31 mouse cellular contexts compared by ENCODE assay signal in the genomic region with DNA sequence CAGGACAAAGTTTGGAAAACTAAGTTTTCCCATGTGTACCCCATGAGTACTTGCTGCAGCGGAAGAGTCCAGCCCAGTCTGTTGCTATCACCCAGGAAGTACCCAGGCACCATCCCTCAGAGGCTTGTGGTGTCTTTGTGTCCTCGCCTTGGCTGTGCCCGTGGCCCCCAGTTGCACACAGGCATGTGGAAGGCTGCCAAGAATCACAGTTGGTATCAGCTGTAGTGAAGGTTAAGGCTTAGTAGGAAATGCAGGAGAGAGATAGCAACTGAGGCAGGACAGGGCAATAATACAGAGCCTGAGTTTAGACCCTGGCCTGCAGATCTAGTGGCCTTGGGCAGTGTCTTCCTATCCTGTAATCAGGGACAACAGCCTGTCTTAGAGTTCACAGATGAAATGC. TPM values are rescaled to one million over a fixed set of nuclear protein-coding genes. Genes with fewer than 3 reads are reported as not detected.
DNase-seq lines count a peak whose midpoint lies in the region; ATAC-seq and TF ChIP-seq lines count a peak whose summit lies in the region.
"Had no signal": no experiment of that assay in that cellular context is flagged by ENCODE, and none has a peak within 500 bp of the region (broad histone marks: within the 10 kb centered on the region; RNA-seq: fewer than 3 reads in every experiment).

No protein-coding gene starts in this region.

- ATAC-seq in liver, embryonic 13.5 days (ENCODE audit: low read depth): no peak
- no peak for ATAC-seq in lung, postnatal 0 days
- ATAC-seq: activated CD4-positive, CD25-positive, alpha-beta regulatory T cell, adult 4 months; CD4-positive, CD25-positive, alpha-beta regulatory T cell, adult 4 months; midbrain, embryonic 13.5 days had no signal

- no peak for TF ChIP-seq EP300 in lung, postnatal 0 days (IDR thresholded peaks at IDR 0.05)

- no peak overlapping the region for H3K9ac ChIP-seq in liver, embryonic 13.5 days
- H3K9ac ChIP-seq in lung, postnatal 0 days (replicated peaks; ENCODE audit: low read depth): no peak overlapping the region
- H3K9ac ChIP-seq: forebrain, embryonic 12.5 days; hindbrain, embryonic 14.5 days; kidney, embryonic 15.5 days; limb, embryonic 12.5 days; liver, embryonic 14.5 days; lung, embryonic 15.5 days; midbrain, embryonic 13.5 days; neural tube, embryonic 13.5 days had no signal

- no peak for TF ChIP-seq CTCF in small intestine, adult 2 months (IDR thresholded peaks at IDR 0.05; ENCODE audit: extremely low read depth, insufficient read length, insufficient replicate concordance, low read depth, low read length)
- TF ChIP-seq CTCF in lung, postnatal 0 days (IDR thresholded peaks at IDR 0.05): no peak

- no peak overlapping the region for H3K4me2 ChIP-seq in liver, embryonic 13.5 days
- no peak overlapping the region for H3K4me2 ChIP-seq in lung, postnatal 0 days (replicated peaks; ENCODE audit: low read depth, low read length)
- H3K4me2 ChIP-seq: forebrain, embryonic 12.5 days; hindbrain, embryonic 14.5 days; kidney, embryonic 15.5 days; limb, embryonic 12.5 days; lung, embryonic 15.5 days; midbrain, embryonic 13.5 days; neural tube, embryonic 13.5 days had no signal

- no peaks in the 10 kb centered on the region for H3K36me3 ChIP-seq in liver, embryonic 13.5 days
- peaks cover 32% of the 10 kb centered on the region for H3K36me3 ChIP-seq in small intestine, adult 2 months (ENCODE audit: control insufficient read depth, insufficient read depth, low read length)
- no peaks in the 10 kb centered on the region for H3K36me3 ChIP-seq in lung, postnatal 0 days (ENCODE audit: insufficient read depth, low read length)
- H3K36me3 ChIP-seq: forebrain, embryonic 12.5 days; kidney, embryonic 15.5 days; limb, embryonic 12.5 days; lung, embryonic 15.5 days; midbrain, embryonic 13.5 days; neural tube, embryonic 13.5 days had no signal

- no peaks in the 10 kb centered on the region for H3K27me3 ChIP-seq in liver, embryonic 13.5 days
- H3K27me3 ChIP-seq in small intestine, adult 2 months (ENCODE audit: control insufficient read depth, insufficient read depth, low read length): no peaks in the 10 kb centered on the region
- H3K27me3 ChIP-seq in lung, postnatal 0 days (replicated peaks; ENCODE audit: insufficient read depth, low read length): no peaks in the 10 kb centered on the region
- H3K27me3 ChIP-seq: forebrain, embryonic 12.5 days; kidney, embryonic 15.5 days; limb, embryonic 12.5 days; lung, embryonic 15.5 days; midbrain, embryonic 13.5 days; neural tube, embryonic 13.5 days had no signal

- 0 out of 2 replicates have a peak overlapping the region, but pooled peaks have one; percentile 5 for H3K27ac ChIP-seq in liver, embryonic 13.5 days
- peak overlapping the region; percentile 91 for H3K27ac ChIP-seq in small intestine, adult 2 months (ENCODE audit: insufficient read depth, low read depth, low read length)
- no peak overlapping the region for H3K27ac ChIP-seq in lung, postnatal 0 days (ENCODE audit: low read length)
- H3K27ac ChIP-seq: forebrain, embryonic 12.5 days; heart, embryonic 10.5 days; hindbrain, embryonic 14.5 days; kidney, embryonic 15.5 days; limb, embryonic 12.5 days; liver, embryonic 14.5 days; lung, embryonic 15.5 days; macrophage; midbrain, embryonic 13.5 days had no signal

- peak; percentile 54 for DNase-seq in adrenal gland, adult 2 months
- no peak for DNase-seq in adrenal gland, adult 18-20 months (ENCODE audit: low spot score in 2 of 2)
- no peak for DNase-seq in liver, embryonic 13.5 days
- no peak for DNase-seq in liver
- peak; percentile 49 to 68 for DNase-seq in adrenal gland, postnatal 36 days
- DNase-seq in gastrocnemius, postnatal 25 days: no peak
- no peak for DNase-seq in lung, postnatal 0 days (ENCODE audit: low spot score)
- DNase-seq: cerebellum, adult 18-20 months; gastrocnemius, postnatal 10 days; heart, postnatal 36 days; kidney, postnatal 4 days; layer of hippocampus, adult 9-11 months; spleen, adult 18-20 months; thymus, postnatal 4 days had no signal

- 68% methylated on average over 3 of the region's 3 CpGs for WGBS in liver, embryonic 13.5 days (ENCODE audit: insufficient replicate concordance)
- 28% methylated on average over 3 of the region's 3 CpGs for WGBS in small intestine, adult 2 months
- 69% methylated on average over 3 of the region's 3 CpGs for WGBS in lung, postnatal 0 days

- H3K4me3 ChIP-seq in liver, embryonic 13.5 days (replicated peaks): no peak overlapping the region
- H3K4me3 ChIP-seq in small intestine, adult 2 months (ENCODE audit: low read depth, low read length): no peak overlapping the region
- no peak overlapping the region for H3K4me3 ChIP-seq in lung, postnatal 0 days (ENCODE audit: low read depth, low read length)
- H3K4me3 ChIP-seq: forebrain, embryonic 12.5 days; heart, embryonic 10.5 days; kidney, embryonic 15.5 days; limb, embryonic 12.5 days; lung, embryonic 15.5 days; midbrain, embryonic 13.5 days; neural tube, embryonic 13.5 days had no signal

- peaks cover 13% of the 10 kb centered on the region for H3K4me1 ChIP-seq in liver, embryonic 13.5 days (replicated peaks)
- H3K4me1 ChIP-seq in small intestine, adult 2 months (ENCODE audit: control insufficient read depth, insufficient read depth, insufficient read length, low read length): peaks cover 38% of the 10 kb centered on the region
- H3K4me1 ChIP-seq in lung, postnatal 0 days (ENCODE audit: insufficient read depth, low read depth, low read length): no peaks in the 10 kb centered on the region
- H3K4me1 ChIP-seq: limb, embryonic 12.5 days; lung, embryonic 15.5 days had no signal

- H3K9me3 ChIP-seq in liver, embryonic 13.5 days (replicated peaks): no peaks in the 10 kb centered on the region
- no peaks in the 10 kb centered on the region for H3K9me3 ChIP-seq in lung, postnatal 0 days (ENCODE audit: low read length)
- H3K9me3 ChIP-seq: forebrain, embryonic 12.5 days; heart, embryonic 10.5 days; kidney, embryonic 15.5 days; limb, embryonic 12.5 days; lung, embryonic 15.5 days; midbrain, embryonic 13.5 days; neural tube, embryonic 13.5 days had no signal

- TF ChIP-seq POLR2A in small intestine, adult 2 months (IDR thresholded peaks at IDR 0.05; ENCODE audit: low read depth, low read length): no peak

RNA-seq across cellular contexts. Expression of a gene that starts 47.7 kb away (rescaled TPM):
- total RNA-seq in adrenal gland, adult 2 months (2021): 10 to 100 TPM; 13.2 to 17.0 TPM
- polyA plus RNA-seq in adrenal gland, adult 2 months (2012; rRNA removed): 14.4 and 15.4 TPM in 2 replicates
- 10 to 100 TPM; 15.1 to 19.0 TPM for total RNA-seq in adrenal gland, adult 18-20 months (2021)
- polyA plus RNA-seq in liver, embryonic 13.5 days (2015; fragmentation: Nextera tagmentation; extraction: Ambion mirVana): 1.5 and 1.9 TPM in 2 replicates
- 10 to 100 TPM; 11.3 to 18.1 TPM for total RNA-seq in adrenal gland, postnatal 36 days (2021)
- polyA plus RNA-seq in small intestine, adult 2 months (2012; rRNA removed): 23.2 and 34.2 TPM in 2 replicates
- 1 to 10 TPM; 4.7 TPM for total RNA-seq in gastrocnemius, postnatal 25 days (2021)
- polyA plus RNA-seq in lung, postnatal 0 days (2015; fragmentation: Nextera tagmentation; extraction: Ambion mirVana): 8.3 and 8.5 TPM in 2 replicates

RNA-seq across cellular contexts. Expression of a gene that starts 53.5 kb away (rescaled TPM):
- not detected for total RNA-seq in adrenal gland, adult 2 months (2021)
- 0.10 TPM in 1 of 2 replicates, not detected in the other for polyA plus RNA-seq in adrenal gland, adult 2 months (2012; rRNA removed)
- total RNA-seq in adrenal gland, adult 18-20 months (2021): not detected
- polyA plus RNA-seq in liver, embryonic 13.5 days (2015; fragmentation: Nextera tagmentation; extraction: Ambion mirVana): 0.08 and 0.12 TPM in 2 replicates
- total RNA-seq in adrenal gland, postnatal 36 days (2021): not detected
- 309 and 461 TPM in 2 replicates for polyA plus RNA-seq in small intestine, adult 2 months (2012; rRNA removed)
- total RNA-seq in gastrocnemius, postnatal 25 days (2021): not detected
- polyA plus RNA-seq in lung, postnatal 0 days (2015; fragmentation: Nextera tagmentation; extraction: Ambion mirVana): 17.9 and 21.6 TPM in 2 replicates
- total RNA-seq: gastrocnemius, postnatal 10 days; heart, postnatal 36 days; left cerebral cortex, adult 8-10 months had no signal
- polyA plus RNA-seq: activated CD4-positive, CD25-positive, alpha-beta regulatory T cell, adult 4 months; CD4-positive, CD25-positive, alpha-beta regulatory T cell, adult 4 months; cortical plate, adult 2 months; embryonic facial prominence, embryonic 11.5 days; forebrain, embryonic 12.5 days; frontal cortex, adult 2 months; hindbrain, embryonic 14.5 days; limb, embryonic 12.5 days; macrophage; neural tube, embryonic 13.5 days had no signal

RNA-seq across cellular contexts. Expression of a gene that starts 55.0 kb away (rescaled TPM):
- total RNA-seq in adrenal gland, adult 2 months (2021): under 1 TPM; 0.14 to 0.41 TPM
- polyA plus RNA-seq in adrenal gland, adult 2 months (2012; rRNA removed): 1.1 and 1.3 TPM in 2 replicates
- under 1 TPM; 0.23 to 0.42 TPM for total RNA-seq in adrenal gland, adult 18-20 months (2021)
- polyA plus RNA-seq in liver, embryonic 13.5 days (2015; fragmentation: Nextera tagmentation; extraction: Ambion mirVana): not detected in 2 replicates
- under 1 TPM; 0.16 to 0.23 TPM for total RNA-seq in adrenal gland, postnatal 36 days (2021)
- polyA plus RNA-seq in small intestine, adult 2 months (2012; rRNA removed): 0.76 and 1.8 TPM in 2 replicates
- not detected for total RNA-seq in gastrocnemius, postnatal 25 days (2021)
- polyA plus RNA-seq in lung, postnatal 0 days (2015; fragmentation: Nextera tagmentation; extraction: Ambion mirVana): not detected in 2 replicates
- total RNA-seq: gastrocnemius, postnatal 10 days; heart, postnatal 36 days had no signal
- polyA plus RNA-seq: activated CD4-positive, CD25-positive, alpha-beta regulatory T cell, adult 4 months; CD4-positive, CD25-positive, alpha-beta regulatory T cell, adult 4 months; heart, embryonic 10.5 days; kidney, embryonic 15.5 days; liver, embryonic 14.5 days; lung, embryonic 15.5 days; macrophage had no signal

Comparison
In these comparisons a context has a peak if more than half of its experiments do, and no peak if none do; other contexts are left out.
1. DNase-seq: peak in adrenal gland, adult 2 months (single experiment) and adrenal gland, postnatal 36 days (2 of 2); none in adrenal gland, adult 18-20 months (0 of 2), liver, embryonic 13.5 days (single experiment), liver (single experiment), gastrocnemius, postnatal 25 days (single experiment) and lung, postnatal 0 days (single experiment).